Mouse (Mus musculus) cerebellum, adult 2 months (tissue): Measurements from ENCODE around the gene Nadk2. TPM values are rescaled to one million over a fixed set of nuclear protein-coding genes. Genes with fewer than 3 reads are reported as not detected.

Experiments
- DNase-seq, 2 experiments: peaks; one replicate each; pipeline ENCODE4 v3.0.0; 2021
- H3K27ac ChIP-seq: fragments of 200-500 bp; 2 replicates; pipeline ENCODE4 v1.5.1; 2012; ENCODE audit warnings: low read length, control low read depth, inconsistent platforms; ENCODE audit not compliant: insufficient read depth
- H3K27me3 ChIP-seq: fragments of 200-500 bp; 2 replicates; pipeline ENCODE4 v1.6.1; 2012; ENCODE audit warnings: inconsistent platforms, mild to moderate bottlenecking, low read length, moderate library complexity; ENCODE audit not compliant: control insufficient read depth, insufficient read depth
- H3K4me1 ChIP-seq: fragments of 200-500 bp; 2 replicates; pipeline ENCODE4 v1.6.1; 2011; ENCODE audit warnings: low read length; ENCODE audit not compliant: control insufficient read depth, insufficient read depth
- H3K4me3 ChIP-seq: fragments of 200-500 bp; replicated peaks from 2 replicates; pipeline ENCODE3; 2011; ENCODE audit warnings: mild to moderate bottlenecking, low read depth, low read length, control low read depth; ENCODE audit not compliant: insufficient read depth
- CTCF ChIP-seq: fragments of 200-500 bp; IDR thresholded peaks from 2 replicates; pipeline ENCODE4 v1.5.1; 2011; ENCODE audit warnings: low read depth, mild to moderate bottlenecking, control low read depth, low read length, moderate library complexity, borderline replicate concordance; ENCODE audit not compliant: insufficient read depth
- POLR2A ChIP-seq: fragments of 200-500 bp; IDR thresholded peaks from 2 replicates; pipeline ENCODE4 v1.6.1; 2011; ENCODE audit warnings: low read length, control low read depth, borderline replicate concordance; ENCODE audit not compliant: insufficient read depth
- WGBS: fragments of 180-500 bp; shearing (Covaris S2); methylation state at CpG from one replicate; pipeline ENCODE4 v1.1.7; 2018; 5-methylcytosine and 5-hydroxymethylcytosine counted together
- polyA plus RNA-seq: library from polyadenylated mRNA; depleted of rRNA; stranded (reverse); fragments of >200 nt; gene quantifications from 2 replicates; pipeline ENCODE4 v1.2.3, GENCODE M21; 2012

Gene Nadk2
- polyA plus RNA-seq, 1 experiment, result 60.8 TPM

DNA sequence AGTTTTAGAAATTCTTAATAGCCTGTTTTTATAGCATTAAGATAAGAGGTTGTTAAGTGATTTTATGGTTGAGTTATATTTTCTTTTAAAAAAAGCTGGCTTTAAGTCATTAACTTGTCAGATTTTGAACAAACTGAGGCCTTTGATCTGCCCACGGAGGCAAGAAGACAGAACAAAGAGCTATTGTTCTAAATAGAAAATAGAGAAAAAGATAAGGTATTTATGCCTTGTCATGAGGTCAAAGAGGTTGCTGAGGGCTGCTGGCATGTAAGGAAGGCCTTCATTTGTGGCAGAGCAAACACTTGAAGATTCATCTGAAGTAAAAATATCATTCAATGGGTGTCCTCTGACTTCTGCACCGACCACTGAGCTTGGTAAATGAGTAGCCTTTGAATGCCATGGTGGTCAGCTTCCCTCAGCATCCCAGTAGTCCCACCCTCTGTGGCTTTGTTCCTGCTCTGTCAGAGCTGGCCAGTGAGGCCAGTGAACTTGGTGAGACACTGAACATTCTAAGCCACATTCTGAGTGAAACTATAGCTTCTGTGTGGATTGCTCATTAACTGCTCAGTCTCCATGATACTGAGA lies 18.2 kb downstream of the Nadk2 start:
- Histone ChIP-seq H3K27ac (no peak overlapping the region), H3K4me3 (no peak overlapping the region), H3K4me1 (0 out of 2 replicates have a peak, but pooled peaks cover 2% of the 10 kb centered on the region), H3K27me3 (no peaks in the 10 kb centered on the region)
- WGBS, result 19% methylated on average over 2 of the region's 2 CpGs
- TF ChIP-seq CTCF (no peak), POLR2A (no peak)
- no peak for DNase-seq

DNA sequence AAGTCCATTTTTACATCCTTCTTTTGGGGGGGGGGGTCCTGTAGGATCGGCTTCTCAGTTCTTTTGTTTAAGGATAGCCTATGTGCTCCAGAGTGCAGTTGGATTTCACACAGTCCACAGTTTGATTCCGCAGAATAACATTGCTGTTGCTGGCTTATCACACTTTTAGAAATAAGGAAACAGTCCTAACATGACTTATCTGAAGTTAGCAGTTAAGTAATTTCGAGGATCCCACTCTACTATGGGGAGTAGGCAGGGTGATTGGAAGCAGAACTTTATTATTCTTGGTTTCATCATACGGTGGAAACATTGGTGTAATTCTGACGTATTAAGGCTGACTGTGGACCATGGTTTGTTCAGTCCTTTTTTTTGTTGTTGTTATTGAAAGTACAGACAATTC lies 19.6 kb downstream of the Nadk2 start:
- Histone ChIP-seq H3K4me1 (0 out of 2 replicates have a peak, but pooled peaks cover 7% of the 10 kb centered on the region), H3K4me3 (no peak overlapping the region), H3K27ac (no peak overlapping the region), H3K27me3 (no peaks in the 10 kb centered on the region)
- TF ChIP-seq POLR2A, result no peak
- TF ChIP-seq CTCF, result no peak
- no peak for DNase-seq
- 97% methylated on average over 5 of the region's 5 CpGs for WGBS

DNA sequence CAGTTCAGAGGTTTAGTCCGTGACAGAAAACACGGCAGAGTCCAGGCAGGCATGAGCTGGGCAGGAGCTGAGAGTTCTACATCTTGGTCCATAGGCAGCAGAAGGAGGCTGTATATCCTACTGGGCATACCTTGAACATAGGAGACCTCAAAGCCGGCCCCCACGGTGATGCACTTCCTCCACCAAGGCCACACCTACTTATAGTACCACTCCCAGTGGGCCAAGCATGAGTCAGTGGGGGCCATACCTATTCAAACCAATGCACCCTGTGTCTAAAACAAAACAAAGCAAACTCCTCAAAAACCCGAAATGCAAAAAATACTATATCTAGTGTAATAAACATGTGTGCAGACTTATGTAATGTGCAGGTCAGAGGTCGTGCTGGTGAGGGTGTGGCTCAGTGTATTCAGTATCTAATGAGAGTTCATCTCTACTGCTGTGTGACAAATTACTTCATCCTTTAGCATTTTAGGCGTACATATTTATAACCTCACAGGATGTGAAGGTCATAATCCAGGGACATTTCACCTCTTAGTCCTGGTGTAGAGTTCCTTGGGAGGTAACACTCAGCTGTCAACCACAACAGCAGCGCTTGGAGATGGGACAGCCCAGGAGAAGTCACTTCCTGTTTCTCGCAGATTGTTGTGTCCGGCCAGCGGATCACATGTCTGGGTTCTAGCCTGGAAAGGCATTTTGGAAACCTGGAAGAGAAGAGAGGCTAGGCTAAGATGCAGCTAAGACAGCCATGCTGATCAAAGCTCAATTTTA lies 22.7 kb downstream of the Nadk2 start:
- WGBS, result 75% methylated on average over 11 of the region's 11 CpGs
- Histone ChIP-seq H3K4me3 (no peak overlapping the region), H3K4me1 (0 out of 2 replicates have a peak, but pooled peaks cover 7% of the 10 kb centered on the region), H3K27ac (no peak overlapping the region), H3K27me3 (no peaks in the 10 kb centered on the region)
- DNase-seq, result no peak
- TF ChIP-seq POLR2A (no peak), CTCF (no peak)

DNA sequence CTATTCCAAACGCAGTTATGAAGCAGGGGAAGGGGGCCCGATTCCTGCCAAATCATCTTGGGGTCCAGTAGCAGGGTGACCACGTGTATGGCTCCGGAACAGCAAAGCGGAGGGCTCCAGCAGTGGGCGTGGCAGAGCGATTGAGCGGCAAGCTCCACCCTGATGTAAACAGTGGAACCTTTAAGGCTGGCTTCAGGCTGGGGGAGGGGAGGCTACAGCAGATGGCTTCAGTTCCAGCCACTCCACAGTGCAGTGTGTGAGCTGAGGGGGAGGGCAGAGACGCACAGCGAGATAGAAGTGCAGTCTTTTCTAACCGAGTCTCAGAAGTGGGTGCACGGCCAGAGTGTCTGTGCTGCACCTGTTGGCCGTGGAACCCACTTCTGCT lies 23.3 kb downstream of the Nadk2 start:
- no peak for TF ChIP-seq POLR2A
- TF ChIP-seq CTCF, result no peak
- WGBS, result 9% methylated on average over 13 of the region's 13 CpGs

DNA sequence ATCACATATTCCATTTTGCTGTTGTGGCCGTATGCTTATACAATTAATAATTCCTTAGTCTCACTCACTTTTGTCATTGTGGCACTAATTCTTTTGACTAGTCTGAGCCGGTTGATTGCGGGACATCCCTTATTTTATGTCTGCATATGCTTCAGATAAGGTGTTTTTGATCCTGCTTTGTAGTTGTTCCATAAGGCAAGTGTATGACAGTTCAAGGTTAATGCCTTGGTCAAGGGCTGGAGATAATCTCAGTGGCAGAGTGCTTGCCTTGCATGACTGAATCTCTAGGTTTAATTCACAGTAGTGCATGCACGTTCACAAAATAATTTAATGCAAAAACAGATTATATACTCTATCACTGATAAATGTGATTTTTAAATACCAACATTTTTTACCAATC lies 25.8 kb downstream of the Nadk2 start:
- no peak for TF ChIP-seq POLR2A
- TF ChIP-seq CTCF, result no peak
- Histone ChIP-seq H3K27ac (no peak overlapping the region), H3K27me3 (no peaks in the 10 kb centered on the region), H3K4me3 (no peak overlapping the region), H3K4me1 (0 out of 2 replicates have a peak, but pooled peaks cover 7% of the 10 kb centered on the region)
- DNase-seq, result no peak
- WGBS, result 93% methylated on average over 4 of the region's 4 CpGs

More for the DNA sequence above, 23.3 kb downstream of the Nadk2 start:
- Histone ChIP-seq H3K4me3 (no peak overlapping the region), H3K27ac (no peak overlapping the region), H3K27me3 (no peaks in the 10 kb centered on the region), H3K4me1 (0 out of 2 replicates have a peak, but pooled peaks cover 7% of the 10 kb centered on the region)
- DNase-seq, result peak; percentile 39 to 46

DNA sequence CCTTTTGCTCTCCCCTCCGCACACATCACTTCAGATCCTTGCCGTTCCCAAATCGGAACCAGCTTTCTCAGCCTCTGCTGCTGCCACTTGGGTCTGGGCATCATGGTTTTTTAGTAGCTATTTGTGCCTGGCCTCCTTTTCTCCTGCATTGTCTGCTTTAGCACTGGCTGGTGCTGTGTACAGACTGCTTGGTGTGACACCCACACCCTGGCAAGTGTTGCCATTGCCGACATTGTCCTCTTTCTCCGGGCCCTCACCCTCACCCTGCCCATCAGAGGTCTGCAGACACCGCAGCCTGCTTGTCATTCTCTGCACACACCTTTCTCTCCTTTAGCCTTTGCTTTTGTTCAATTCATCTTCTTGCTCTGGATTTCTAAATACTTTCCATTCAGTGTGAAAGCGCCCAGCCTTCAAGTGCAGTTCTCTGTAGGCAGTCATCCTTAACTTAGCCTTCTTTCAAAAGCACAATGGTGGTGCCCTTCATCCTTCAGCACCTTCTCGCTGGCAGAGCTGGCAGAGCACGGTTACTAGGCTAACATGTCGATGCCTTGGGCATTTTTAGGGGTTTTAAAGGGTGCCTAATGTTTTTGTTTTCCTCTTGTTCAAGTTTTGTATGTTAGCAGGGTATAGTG lies 29.5 kb downstream of the Nadk2 start:
- H3K27me3 ChIP-seq, result no peaks in the 10 kb centered on the region
- WGBS, result 80% methylated on average over 10 of the region's 10 CpGs
- no peaks in the 10 kb centered on the region for H3K4me1 ChIP-seq
- no peak for TF ChIP-seq POLR2A
- no peak for TF ChIP-seq CTCF
- no peak for DNase-seq
- H3K27ac ChIP-seq, result no peak overlapping the region
- no peak overlapping the region for H3K4me3 ChIP-seq

DNA sequence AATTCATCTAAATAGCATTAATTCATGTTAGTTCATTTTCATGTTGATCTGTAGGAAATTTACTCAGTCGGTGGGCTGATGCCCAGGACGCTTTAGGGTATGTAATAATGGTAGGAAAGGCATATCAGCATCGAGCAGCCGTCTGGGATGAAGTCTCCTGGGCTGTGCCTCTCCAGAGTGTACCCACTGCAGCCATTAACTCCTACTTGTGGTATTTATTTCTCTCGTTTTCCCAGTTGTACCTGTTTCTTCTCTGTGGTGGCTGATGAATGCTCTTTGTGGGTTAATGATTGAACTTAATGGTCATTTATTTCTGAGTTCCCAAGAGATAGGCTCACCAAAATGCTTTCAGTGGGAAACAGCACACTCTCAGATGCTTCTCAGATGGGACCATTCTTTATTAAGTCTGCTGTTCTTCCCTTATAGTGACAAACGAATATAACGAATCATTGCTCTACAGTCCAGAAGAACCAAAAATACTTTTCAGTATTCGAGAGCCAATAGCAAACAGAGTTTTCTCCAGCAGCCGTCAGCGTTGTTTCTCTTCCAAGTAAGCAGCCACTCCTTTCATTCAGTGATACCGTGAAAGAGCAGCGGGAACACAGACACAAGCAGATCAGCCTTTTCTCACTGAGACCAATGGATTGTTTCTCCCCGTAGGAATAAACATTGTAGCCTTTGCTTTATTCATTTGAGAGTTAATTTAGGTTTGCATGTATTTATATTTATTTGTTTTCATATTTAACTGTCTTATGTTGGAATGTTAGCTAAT lies 35.4 kb downstream of the Nadk2 start:
- TF ChIP-seq POLR2A (no peak), CTCF (no peak)
- Histone ChIP-seq H3K27me3 (no peaks in the 10 kb centered on the region), H3K4me1 (no peaks in the 10 kb centered on the region), H3K4me3 (no peak overlapping the region), H3K27ac (no peak overlapping the region)
- WGBS, result 84% methylated on average over 13 of the region's 13 CpGs
- DNase-seq, result no peak
